Mouse (Mus musculus) embryonic facial prominence, embryonic 14.5 days (tissue): Measurements from ENCODE around the gene Sh3bp1. TPM values are rescaled to one million over a fixed set of nuclear protein-coding genes. Genes with fewer than 3 reads are reported as not detected.
A peak's percentile ranks its signal among the peaks of the same experiment; 100 is the strongest.
"Not testable (repeated sequence)": the region's sequence is repeated elsewhere in the genome, so short reads cannot be mapped to it uniquely, and the experiment has no call there.

Experiments
- ATAC-seq: fragments of 200-750 bp; cut with Nextera tagmentation; 2 replicates; pipeline ENCODE4 v1.8.0; 2017; ENCODE audit warnings: low read depth, moderate number of reproducible peaks, moderate TSS enrichment
- DNase-seq: peaks from one replicate; pipeline ENCODE4 v3.0.0-alpha.2; 2015; ENCODE audit warnings: low spot score
- H3K27ac ChIP-seq: fragments of 300-500 bp; sonication (generic); replicated peaks from 2 replicates; pipeline ENCODE4 v1.5.1; 2014; ENCODE audit warnings: low read depth, mild to moderate bottlenecking, low read length, moderate library complexity
- H3K27me3 ChIP-seq: fragments of 300-500 bp; sonication (generic); replicated peaks from 2 replicates; pipeline ENCODE4 v1.6.1; 2014; ENCODE audit warnings: low read length; ENCODE audit not compliant: control insufficient read depth, insufficient read depth
- H3K36me3 ChIP-seq: fragments of 300-500 bp; sonication (generic); 2 replicates; pipeline ENCODE4 v1.6.1; 2014; ENCODE audit warnings: low read length, mixed read lengths; ENCODE audit not compliant: control insufficient read depth, insufficient read depth
- H3K4me1 ChIP-seq: fragments of 300-500 bp; sonication (generic); 2 replicates; pipeline ENCODE4 v1.6.1; 2014; ENCODE audit warnings: antibody characterized with exemption, low read length; ENCODE audit not compliant: control insufficient read depth, insufficient read depth
- H3K4me2 ChIP-seq: fragments of 300-500 bp; sonication (generic); 2 replicates; pipeline ENCODE4 v1.6.1; 2014; ENCODE audit warnings: low read depth, mild to moderate bottlenecking, low read length, moderate library complexity, mixed read lengths
- H3K4me3 ChIP-seq: fragments of 300-500 bp; sonication (generic); 2 replicates; pipeline ENCODE4 v1.5.1; 2014; ENCODE audit warnings: low read depth, mild to moderate bottlenecking, low read length
- H3K9ac ChIP-seq: fragments of 300-500 bp; sonication (generic); 2 replicates; pipeline ENCODE4 v1.6.1; 2014; ENCODE audit warnings: low read depth, mild to moderate bottlenecking, low read length, moderate library complexity, mixed read lengths
- H3K9me3 ChIP-seq: fragments of 300-500 bp; sonication (generic); 2 replicates; pipeline ENCODE4 v1.6.1; 2016; ENCODE audit warnings: low read length; ENCODE audit not compliant: control insufficient read depth
- WGBS: fragments of 180-500 bp; shearing (Covaris S2); extraction: QIAGEN DNeasy Blood & Tissue Kit; methylation state at CpG from one replicate; pipeline ENCODE4 v1.1.7; 2014; 5-methylcytosine and 5-hydroxymethylcytosine counted together
- polyA plus RNA-seq: library from polyadenylated mRNA; unstranded; fragments of >200 nt; fragmentation: Nextera tagmentation; extraction: Ambion mirVana; gene quantifications from 2 replicates; pipeline ENCODE4 v1.2.1, GENCODE M21; 2014

The Sh3bp1 gene
- polyA plus RNA-seq, 1 experiment from 2014 or later, result 40.8 TPM

DNA sequence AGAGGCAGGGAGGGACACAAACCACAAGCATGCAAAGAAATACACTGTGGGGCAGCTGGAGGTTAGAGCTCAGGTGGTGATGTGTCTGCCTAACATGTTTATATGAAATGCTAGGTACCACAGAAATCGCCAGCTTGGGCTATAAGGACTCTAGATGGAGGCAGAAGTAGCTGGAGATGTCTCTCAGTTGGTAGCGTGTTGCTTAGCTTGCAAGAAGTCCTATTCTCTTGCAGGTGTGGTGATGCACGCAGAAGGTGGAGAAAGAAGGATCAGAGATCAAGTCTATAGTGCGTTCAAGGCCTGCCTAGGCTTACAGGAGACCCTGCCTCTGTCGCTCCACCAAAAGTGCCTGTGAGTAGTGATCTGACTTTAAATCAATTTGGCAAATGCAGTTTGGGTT lies 24.0 kb upstream of the Sh3bp1 start:
- Histone ChIP-seq H3K4me3 (no peak overlapping the region), H3K4me1 (peaks cover 13% of the 10 kb centered on the region), H3K9me3 (no peaks in the 10 kb centered on the region), H3K9ac (no peak overlapping the region), H3K4me2 (peak overlapping the region; percentile 91; the same call in 1 of the 2 replicates), H3K27ac (peak overlapping the region; percentile 100), H3K27me3 (no peaks in the 10 kb centered on the region), H3K36me3 (peaks cover 7% of the 10 kb centered on the region)
- DNase-seq (no peak), ATAC-seq (no peak)
- WGBS, result 68% methylated on average over 5 of the region's 5 CpGs

DNA sequence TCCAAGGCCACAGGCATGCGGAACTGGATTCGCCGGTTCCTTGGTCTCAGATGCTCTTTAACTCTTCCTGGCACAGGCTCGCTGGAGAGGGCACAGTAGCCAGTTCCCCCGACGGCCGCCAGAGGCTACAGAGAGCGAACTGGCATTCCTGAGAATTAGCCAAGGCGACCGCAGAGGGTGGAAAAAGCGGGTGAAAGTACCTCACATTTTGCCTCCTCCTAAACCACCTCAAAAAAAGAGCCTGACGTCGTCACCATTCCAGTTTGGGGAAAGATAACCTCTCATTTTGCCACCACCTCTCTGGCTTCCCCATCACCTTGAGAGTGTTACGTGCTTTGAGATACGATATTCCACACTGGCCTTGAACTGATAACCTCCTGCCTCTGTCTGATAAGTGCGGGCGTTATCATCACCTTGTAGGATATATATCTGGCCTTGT lies 23.3 kb upstream of the Sh3bp1 start:
- peak overlapping the region; percentile 95 for H3K9ac ChIP-seq
- ATAC-seq (peak; percentile 54), DNase-seq (peak; percentile 96)
- H3K27ac ChIP-seq, result peak overlapping the region; percentile 100
- peaks cover 13% of the 10 kb centered on the region for H3K4me1 ChIP-seq
- no peaks in the 10 kb centered on the region for H3K9me3 ChIP-seq
- WGBS, result 3% methylated on average over 17 of the region's 17 CpGs
- H3K4me2 ChIP-seq, result peak overlapping the region; percentile 91
- H3K4me3 ChIP-seq, result peak overlapping the region; percentile 77
- H3K36me3 ChIP-seq, result peaks cover 8% of the 10 kb centered on the region
- H3K27me3 ChIP-seq, result no peaks in the 10 kb centered on the region

DNA sequence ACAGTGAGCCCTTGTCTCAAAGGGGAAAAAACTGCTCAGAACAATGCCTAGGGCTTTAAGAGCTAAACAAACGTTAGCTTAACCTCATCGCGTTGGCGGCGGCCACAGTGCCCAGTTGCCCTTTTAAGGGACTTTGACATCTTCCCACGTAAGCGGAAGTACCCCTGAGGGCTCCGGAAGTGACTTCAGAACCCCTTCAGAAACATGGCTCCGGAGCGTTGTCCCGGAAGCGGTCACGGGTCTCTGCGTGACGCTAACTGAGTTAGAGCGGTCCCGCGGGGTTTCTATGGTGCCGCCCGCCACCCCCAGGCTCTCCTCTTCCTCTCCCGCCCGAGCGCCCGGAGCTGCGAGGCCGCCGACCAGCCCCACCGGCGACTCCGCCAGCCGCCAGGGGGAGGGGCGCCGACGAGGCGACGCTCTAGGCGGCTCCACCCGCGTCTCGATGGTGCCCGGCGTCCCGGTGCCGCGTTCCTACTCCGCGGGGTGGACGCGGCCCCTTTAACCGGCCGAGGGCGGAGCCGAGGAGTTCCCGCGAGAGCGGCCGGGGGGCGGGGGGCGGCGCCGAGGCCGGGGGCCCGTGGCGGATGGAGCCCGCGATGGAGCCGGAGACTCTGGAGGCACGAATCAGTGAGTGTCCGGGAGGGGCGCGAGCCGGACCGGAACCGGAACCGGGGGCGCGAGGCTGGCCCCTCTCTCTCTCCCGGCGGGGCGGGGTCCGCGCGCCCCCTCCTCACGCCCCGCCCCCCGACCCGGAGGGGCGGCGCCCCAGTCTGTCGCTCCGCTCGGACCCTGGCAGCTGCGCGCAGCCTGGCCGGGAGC lies 22.4 kb upstream of the Sh3bp1 start, which contains the start of gene Gga1:
TSS of gene Gga1 (plus strand) at position 200 of the 819 bp plus-strand sequence.
- H3K9ac ChIP-seq, result peak within 1 kb of the TSS; percentile 95
- WGBS, result 0% methylated on average over 24 of the region's 95 CpGs
- peaks cover 13% of the 10 kb centered on the region for H3K4me1 ChIP-seq
- peak within 1 kb of the TSS; percentile 100 for H3K27ac ChIP-seq
- H3K36me3 ChIP-seq, result peaks cover 17% of the 10 kb centered on the region
- H3K9me3 ChIP-seq, result no peaks in the 10 kb centered on the region
- peak; percentile 89 for ATAC-seq
- H3K27me3 ChIP-seq, result no peaks in the 10 kb centered on the region
- DNase-seq, result peak; percentile 99
- H3K4me3 ChIP-seq, result peak within 1 kb of the TSS; percentile 77
- H3K4me2 ChIP-seq, result peak within 1 kb of the TSS; percentile 91

DNA sequence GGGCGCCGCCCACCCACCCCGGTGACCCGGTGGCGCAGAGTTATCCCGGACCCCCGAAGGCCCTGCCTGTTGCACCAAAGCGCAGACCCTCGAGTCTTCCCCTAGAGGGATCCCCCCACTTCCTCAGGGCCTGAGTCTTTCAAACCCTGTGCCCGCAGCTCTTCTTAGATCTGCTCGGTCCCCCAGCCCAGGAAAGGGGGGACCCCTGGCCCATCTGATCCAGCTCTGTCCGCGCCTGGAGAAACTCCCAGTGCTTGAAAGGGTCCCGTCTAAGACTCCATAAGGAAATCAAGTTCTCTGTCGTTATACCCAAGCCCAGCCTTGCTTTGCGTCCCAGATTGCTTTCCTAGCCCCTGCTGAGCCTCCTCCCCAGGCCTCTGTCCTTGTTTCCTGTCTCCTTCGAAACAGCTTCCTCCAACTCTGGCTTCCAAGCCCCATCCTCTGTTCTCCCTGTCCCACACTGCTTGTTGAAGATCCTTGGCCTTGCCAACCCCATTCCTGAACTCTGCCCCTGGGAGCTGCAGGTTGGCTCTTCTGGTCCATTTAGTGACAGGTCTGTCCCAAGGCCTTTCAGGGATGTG lies 21.7 kb upstream of the Sh3bp1 start:
- Histone ChIP-seq H3K9me3 (no peaks in the 10 kb centered on the region), H3K27me3 (no peaks in the 10 kb centered on the region), H3K4me1 (peaks cover 13% of the 10 kb centered on the region), H3K36me3 (peaks cover 23% of the 10 kb centered on the region), H3K27ac (peak overlapping the region; percentile 100), H3K4me2 (peak overlapping the region; percentile 91), H3K4me3 (peak overlapping the region; percentile 77), H3K9ac (peak overlapping the region; percentile 95)
- ATAC-seq (no peak; the same call in 1 of the 2 replicates), DNase-seq (no peak)
- WGBS, result 0% methylated on average over 10 of the region's 17 CpGs

DNA sequence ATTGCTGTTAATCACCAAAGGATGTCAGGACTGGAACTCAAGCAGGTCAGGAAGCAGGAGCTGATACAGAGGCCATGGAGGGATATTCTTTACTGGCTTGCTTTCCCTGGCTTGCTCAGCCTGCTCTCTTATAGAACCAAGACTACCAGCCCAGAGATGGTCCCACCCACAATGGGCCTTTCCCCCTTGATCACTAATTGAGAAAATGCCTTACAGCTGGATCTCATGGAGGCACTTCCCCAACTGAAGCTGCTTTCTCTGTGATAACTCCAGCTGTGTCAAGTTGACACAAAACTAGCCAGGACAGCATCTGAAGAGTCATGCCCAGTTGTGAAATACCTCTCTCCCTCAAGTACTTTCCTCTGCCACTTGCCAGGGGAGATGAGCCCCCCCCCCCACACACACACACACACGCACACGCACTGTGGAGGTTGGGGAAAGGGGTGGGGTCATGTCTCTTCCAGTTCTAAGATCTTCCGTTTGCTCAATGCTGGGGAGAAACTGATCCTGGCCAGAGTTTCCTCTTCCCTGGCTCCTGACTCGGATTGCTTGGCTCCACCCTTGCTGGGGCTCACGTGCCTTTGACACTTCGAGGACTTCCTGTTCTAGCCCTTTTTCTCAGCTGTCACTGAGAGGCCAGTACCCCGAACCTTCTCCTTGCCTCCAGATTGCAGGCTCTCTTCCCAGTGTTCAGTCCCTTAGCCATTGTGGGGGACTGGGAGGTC lies 20.6 kb upstream of the Sh3bp1 start:
- WGBS, result 17% methylated on average over 7 of the region's 7 CpGs

GRCm38 (mm10) chr15:78880432-78880831 lies 19.1 kb upstream of the Sh3bp1 start:
- peaks cover 13% of the 10 kb centered on the region for H3K4me1 ChIP-seq
- H3K9ac ChIP-seq, result peak overlapping the region; percentile 20; the same call in 1 of the 2 replicates
- ATAC-seq (no peak), DNase-seq (no peak)
- no peak overlapping the region for H3K4me3 ChIP-seq
- no peak overlapping the region for H3K27ac ChIP-seq
- no peak overlapping the region for H3K4me2 ChIP-seq
- 94% methylated on average over 8 of the region's 8 CpGs for WGBS
- H3K27me3 ChIP-seq, result no peaks in the 10 kb centered on the region
- peaks cover 47% of the 10 kb centered on the region for H3K36me3 ChIP-seq
- no peaks in the 10 kb centered on the region for H3K9me3 ChIP-seq

More for the DNA sequence above, 20.6 kb upstream of the Sh3bp1 start:
- peak; percentile 53 for DNase-seq
- Histone ChIP-seq H3K9ac (0 out of 2 replicates have a peak overlapping the region, but pooled peaks have one; percentile 21), H3K27ac (peak overlapping the region; percentile 73), H3K36me3 (peaks cover 34% of the 10 kb centered on the region), H3K4me1 (peaks cover 13% of the 10 kb centered on the region), H3K4me2 (peak overlapping the region; percentile 91)
- not testable (repeated sequence) for ATAC-seq, H3K4me3 ChIP-seq, H3K27me3 ChIP-seq, H3K9me3 ChIP-seq

GRCm38 (mm10) chr15:78881828-78882227 lies 17.7 kb upstream of the Sh3bp1 start:
- no peak for ATAC-seq
- H3K4me1 ChIP-seq, result peaks cover 13% of the 10 kb centered on the region
- no peaks in the 10 kb centered on the region for H3K9me3 ChIP-seq
- H3K9ac ChIP-seq, result no peak overlapping the region
- no peaks in the 10 kb centered on the region for H3K27me3 ChIP-seq
- DNase-seq, result no peak
- 85% methylated on average over 3 of the region's 3 CpGs for WGBS
- no peak overlapping the region for H3K4me3 ChIP-seq
- no peak overlapping the region for H3K4me2 ChIP-seq
- peaks cover 60% of the 10 kb centered on the region for H3K36me3 ChIP-seq
- H3K27ac ChIP-seq, result no peak overlapping the region

- ATAC-seq, result no peak
- 41% methylated on average over 10 of the region's 13 CpGs for WGBS
- Histone ChIP-seq H3K36me3 (peaks cover 90% of the 10 kb centered on the region), H3K9ac (no peak overlapping the region), H3K27me3 (no peaks in the 10 kb centered on the region), H3K4me3 (no peak overlapping the region), H3K4me2 (no peak overlapping the region), H3K27ac (no peak overlapping the region), H3K4me1 (0 out of 2 replicates have a peak, but pooled peaks cover 4% of the 10 kb centered on the region), H3K9me3 (no peaks in the 10 kb centered on the region)
- DNase-seq, result no peak
Observed at GRCm38 (mm10) chr15:78889401-78889853, 10.1 kb upstream of the Sh3bp1 start.
